Mouse (Mus musculus): ENCODE results near the gene Espn. TPM values are rescaled to one million over a fixed set of nuclear protein-coding genes. Genes with fewer than 3 reads are reported as not detected.

The Espn gene
- total and polyA plus RNA-seq, 3 experiments, result 1.7 to 8.3 (median 2.3) TPM

GRCm38 (mm10) chr4:152097911-152098799, 54.0 kb downstream of the Espn start:
- DNase-seq, result no peak

GRCm38 (mm10) chr4:152096927-152097326, 55.2 kb downstream of the Espn start:
- no peak for DNase-seq

GRCm38 (mm10) chr4:152095937-152096910, 55.9 kb downstream of the Espn start:
- DNase-seq, result peak; percentile 82

GRCm38 (mm10) chr4:152094233-152094632, 57.9 kb downstream of the Espn start:
- DNase-seq, result no peak

GRCm38 (mm10) chr4:152092751-152093293, 59.3 kb downstream of the Espn start:
- DNase-seq, result no peak

- DNase-seq, result no peak
These were observed 62.0 kb downstream of the Espn start for GRCm38 (mm10) chr4:152090191-152090590.

- peak; percentile 6 for DNase-seq
These were observed 63.5 kb downstream of the Espn start for GRCm38 (mm10) chr4:152088556-152089120.

- DNase-seq, result peak; percentile 24
These were observed 64.0 kb downstream of the Espn start for GRCm38 (mm10) chr4:152088133-152088532.

GRCm38 (mm10) chr4:152087211-152088081, 64.7 kb downstream of the Espn start:
- DNase-seq, result peak; percentile 11

GRCm38 (mm10) chr4:152086505-152087210, 65.5 kb downstream of the Espn start:
- peak; percentile 83 for DNase-seq

- DNase-seq, result no peak
These were observed 67.6 kb downstream of the Espn start for GRCm38 (mm10) chr4:152084616-152085015.

GRCm38 (mm10) chr4:152083611-152084220, 68.5 kb downstream of the Espn start:
- no peak for DNase-seq

- no peak for DNase-seq
These were observed 72.2 kb downstream of the Espn start for GRCm38 (mm10) chr4:152079931-152080330.

GRCm38 (mm10) chr4:152079261-152079660, 72.9 kb downstream of the Espn start:
- DNase-seq, result no peak

GRCm38 (mm10) chr4:152078105-152078530, 74.1 kb downstream of the Espn start:
- no peak for DNase-seq

GRCm38 (mm10) chr4:152077191-152077590, 75.0 kb downstream of the Espn start:
- DNase-seq, result no peak

GRCm38 (mm10) chr4:152074548-152074947, 77.6 kb downstream of the Espn start:
- no peak for DNase-seq

- no peak for DNase-seq
These were observed 78.5 kb downstream of the Espn start for GRCm38 (mm10) chr4:152073715-152074114.

GRCm38 (mm10) chr4:152072655-152073054, 79.5 kb downstream of the Espn start:
- DNase-seq, result no peak

GRCm38 (mm10) chr4:152072121-152072601, 80.0 kb downstream of the Espn start, which contains the start of gene Plekhg5:
Plekhg5 (plus strand) TSS chr4:152072498.
- peak; percentile 70 for DNase-seq
